Mouse (Mus musculus): ENCODE data around the gene Atp5h. TPM values are rescaled to one million over a fixed set of nuclear protein-coding genes. Genes with fewer than 3 reads are reported as not detected.
"Not testable (repeated sequence)": the region's sequence is repeated elsewhere in the genome, so short reads cannot be mapped to it uniquely, and the experiment has no call there.

Gene Atp5h
- polyA plus RNA-seq (2012; ENCODE audit: insufficient read depth, insufficient read length, missing spikeins): 393 and 435 TPM in 2 replicates

- TF ChIP-seq CTCF (IDR thresholded peaks at IDR 0.05; ENCODE audit: low read depth, low read length) (no peak), POLR2A (IDR thresholded peaks at IDR 0.05; ENCODE audit: borderline replicate concordance, low read depth, low read length) (no peak)
- Histone ChIP-seq H3K4me1 (ENCODE audit: control insufficient read depth, insufficient read depth, low read length) (peaks cover 25% of the 10 kb centered on the region), H3K4me3 (ENCODE audit: insufficient read depth, low read length) (peak within 1 kb of the TSS; percentile 90), H3K27ac (ENCODE audit: insufficient read depth, low read depth, low read length) (peak within 1 kb of the TSS; percentile 17; the same call in 1 of the 2 replicates)
These were observed at the start of gene Atp5h, which contains the start of gene Kctd2 for GRCm38 (mm10) chr11:115419531-115420237. TSS of gene Atp5h (minus strand) at chr11:115419962. TSS of gene Kctd2 (plus strand) at chr11:115420128.

GRCm38 (mm10) chr11:115467217-115467618, 47.5 kb upstream of the Atp5h start:
- TF ChIP-seq CTCF (IDR thresholded peaks at IDR 0.05; ENCODE audit: low read depth, low read length): no peak
- no peak for TF ChIP-seq POLR2A (IDR thresholded peaks at IDR 0.05; ENCODE audit: borderline replicate concordance, low read depth, low read length)
- no peak overlapping the region for H3K27ac ChIP-seq (ENCODE audit: insufficient read depth, low read depth, low read length)
- no peak overlapping the region for H3K4me3 ChIP-seq (ENCODE audit: insufficient read depth, low read length)
- no peaks in the 10 kb centered on the region for H3K4me1 ChIP-seq (ENCODE audit: control insufficient read depth, insufficient read depth, low read length)

- Histone ChIP-seq H3K4me3 (ENCODE audit: insufficient read depth, low read length) (no peak overlapping the region), H3K27ac (ENCODE audit: insufficient read depth, low read depth, low read length) (no peak overlapping the region)
- no peak for TF ChIP-seq POLR2A (IDR thresholded peaks at IDR 0.05; ENCODE audit: borderline replicate concordance, low read depth, low read length)
- no peak for TF ChIP-seq CTCF (IDR thresholded peaks at IDR 0.05; ENCODE audit: low read depth, low read length)
These were observed 45.1 kb upstream of the Atp5h start for GRCm38 (mm10) chr11:115464851-115465250.

GRCm38 (mm10) chr11:115463397-115463796, 43.6 kb upstream of the Atp5h start:
- TF ChIP-seq POLR2A (IDR thresholded peaks at IDR 0.05; ENCODE audit: borderline replicate concordance, low read depth, low read length): no peak
- TF ChIP-seq CTCF (IDR thresholded peaks at IDR 0.05; ENCODE audit: low read depth, low read length): no peak
- H3K4me1 ChIP-seq (ENCODE audit: control insufficient read depth, insufficient read depth, low read length): no peaks in the 10 kb centered on the region
- no peak overlapping the region for H3K4me3 ChIP-seq (ENCODE audit: insufficient read depth, low read length)
- H3K27ac ChIP-seq (ENCODE audit: insufficient read depth, low read depth, low read length): no peak overlapping the region

More at GRCm38 (mm10) chr11:115464851-115465250, 45.1 kb upstream of the Atp5h start:
- H3K4me1 ChIP-seq (ENCODE audit: control insufficient read depth, insufficient read depth, low read length): no peaks in the 10 kb centered on the region

GRCm38 (mm10) chr11:115462243-115462891, 42.6 kb upstream of the Atp5h start, which contains the start of gene Slc16a5:
TSS of gene Slc16a5 (plus strand) at chr11:115462474.
- no peak for TF ChIP-seq CTCF (IDR thresholded peaks at IDR 0.05; ENCODE audit: low read depth, low read length)
- no peak for TF ChIP-seq POLR2A (IDR thresholded peaks at IDR 0.05; ENCODE audit: borderline replicate concordance, low read depth, low read length)
- Histone ChIP-seq H3K27ac (ENCODE audit: insufficient read depth, low read depth, low read length) (no peak within 1 kb of the TSS), H3K4me1 (ENCODE audit: control insufficient read depth, insufficient read depth, low read length) (no peaks in the 10 kb centered on the region), H3K4me3 (ENCODE audit: insufficient read depth, low read length) (no peak within 1 kb of the TSS)

GRCm38 (mm10) chr11:115461846-115462242, 42.1 kb upstream of the Atp5h start:
- no peaks in the 10 kb centered on the region for H3K4me1 ChIP-seq (ENCODE audit: control insufficient read depth, insufficient read depth, low read length)
- H3K4me3 ChIP-seq (ENCODE audit: insufficient read depth, low read length): no peak overlapping the region
- TF ChIP-seq POLR2A (IDR thresholded peaks at IDR 0.05; ENCODE audit: borderline replicate concordance, low read depth, low read length) (no peak), CTCF (IDR thresholded peaks at IDR 0.05; ENCODE audit: low read depth, low read length) (no peak)
- no peak overlapping the region for H3K27ac ChIP-seq (ENCODE audit: insufficient read depth, low read depth, low read length)

GRCm38 (mm10) chr11:115460976-115461375, 41.2 kb upstream of the Atp5h start:
- Histone ChIP-seq H3K4me3 (ENCODE audit: insufficient read depth, low read length) (no peak overlapping the region), H3K27ac (ENCODE audit: insufficient read depth, low read depth, low read length) (no peak overlapping the region), H3K4me1 (ENCODE audit: control insufficient read depth, insufficient read depth, low read length) (no peaks in the 10 kb centered on the region)
- TF ChIP-seq CTCF (IDR thresholded peaks at IDR 0.05; ENCODE audit: low read depth, low read length): no peak
- no peak for TF ChIP-seq POLR2A (IDR thresholded peaks at IDR 0.05; ENCODE audit: borderline replicate concordance, low read depth, low read length)

- Histone ChIP-seq H3K27ac (ENCODE audit: insufficient read depth, low read depth, low read length) (no peak overlapping the region), H3K4me1 (ENCODE audit: control insufficient read depth, insufficient read depth, low read length) (no peaks in the 10 kb centered on the region), H3K4me3 (ENCODE audit: insufficient read depth, low read length) (no peak overlapping the region)
- TF ChIP-seq CTCF (IDR thresholded peaks at IDR 0.05; ENCODE audit: low read depth, low read length) (no peak), POLR2A (IDR thresholded peaks at IDR 0.05; ENCODE audit: borderline replicate concordance, low read depth, low read length) (no peak)
These were observed 37.6 kb upstream of the Atp5h start for GRCm38 (mm10) chr11:115457405-115457804.

GRCm38 (mm10) chr11:115456182-115456581, 36.4 kb upstream of the Atp5h start:
- no peak for TF ChIP-seq CTCF (IDR thresholded peaks at IDR 0.05; ENCODE audit: low read depth, low read length)
- no peak for TF ChIP-seq POLR2A (IDR thresholded peaks at IDR 0.05; ENCODE audit: borderline replicate concordance, low read depth, low read length)
- Histone ChIP-seq H3K4me3 (ENCODE audit: insufficient read depth, low read length) (no peak overlapping the region), H3K4me1 (ENCODE audit: control insufficient read depth, insufficient read depth, low read length) (no peaks in the 10 kb centered on the region), H3K27ac (ENCODE audit: insufficient read depth, low read depth, low read length) (no peak overlapping the region)

GRCm38 (mm10) chr11:115455619-115456018, 35.9 kb upstream of the Atp5h start:
- no peaks in the 10 kb centered on the region for H3K4me1 ChIP-seq (ENCODE audit: control insufficient read depth, insufficient read depth, low read length)
- TF ChIP-seq CTCF (IDR thresholded peaks at IDR 0.05; ENCODE audit: low read depth, low read length) (no peak; the same call in 1 of the 2 replicates), POLR2A (IDR thresholded peaks at IDR 0.05; ENCODE audit: borderline replicate concordance, low read depth, low read length) (no peak)

GRCm38 (mm10) chr11:115454822-115455221, 35.1 kb upstream of the Atp5h start:
- H3K4me1 ChIP-seq (ENCODE audit: control insufficient read depth, insufficient read depth, low read length); H3K27ac ChIP-seq (ENCODE audit: insufficient read depth, low read depth, low read length); H3K4me3 ChIP-seq (ENCODE audit: insufficient read depth, low read length): not testable (repeated sequence)

More at GRCm38 (mm10) chr11:115455619-115456018, 35.9 kb upstream of the Atp5h start:
- Histone ChIP-seq H3K4me3 (ENCODE audit: insufficient read depth, low read length) (no peak overlapping the region), H3K27ac (ENCODE audit: insufficient read depth, low read depth, low read length) (no peak overlapping the region)
